In genomic region chr14:57787406-57787805, GRCm38 (mm10) we compare ENCODE assay signal across 27 mouse cellular contexts. TPM values are rescaled to one million over a fixed set of nuclear protein-coding genes. Genes with fewer than 3 reads are reported as not detected.
DNase-seq lines count a peak whose midpoint lies in the region; ATAC-seq and TF ChIP-seq lines count a peak whose summit lies in the region.
"Had no signal": no experiment of that assay in that cellular context is flagged by ENCODE, and none has a peak within 500 bp of the region (broad histone marks: within the 10 kb centered on the region; RNA-seq: fewer than 3 reads in every experiment).

No protein-coding gene starts in this region.

- 47% methylated on average over 4 of the region's 4 CpGs for WGBS in lung, embryonic 14.5 days
- 59% methylated on average over 4 of the region's 4 CpGs for WGBS in forebrain, embryonic 15.5 days

- H3K4me2 ChIP-seq in lung, embryonic 14.5 days, result no peak overlapping the region
- H3K4me2 ChIP-seq in forebrain, embryonic 15.5 days (replicated peaks), result no peak overlapping the region
- H3K4me2 ChIP-seq: embryonic facial prominence, embryonic 15.5 days; heart, embryonic 13.5 days; hindbrain, embryonic 12.5 days had no signal

- no peaks in the 10 kb centered on the region for H3K9me3 ChIP-seq in lung, embryonic 14.5 days (ENCODE audit: low read depth, low read length)
- H3K9me3 ChIP-seq in forebrain, embryonic 15.5 days, result no peaks in the 10 kb centered on the region
- H3K9me3 ChIP-seq: embryonic facial prominence, embryonic 15.5 days; heart, embryonic 13.5 days; hindbrain, embryonic 12.5 days had no signal

- no peak overlapping the region for H3K4me3 ChIP-seq in lung, embryonic 14.5 days (ENCODE audit: low read depth, low read length)
- no peak overlapping the region for H3K4me3 ChIP-seq in forebrain, embryonic 15.5 days
- H3K4me3 ChIP-seq: embryonic facial prominence, embryonic 15.5 days; erythroblast, embryonic 14.5 days; heart, embryonic 13.5 days; hindbrain, embryonic 12.5 days had no signal

- H3K27me3 ChIP-seq in lung, embryonic 14.5 days (ENCODE audit: insufficient read depth, low read length), result no peaks in the 10 kb centered on the region
- H3K27me3 ChIP-seq in forebrain, embryonic 15.5 days, result no peaks in the 10 kb centered on the region
- H3K27me3 ChIP-seq: CH12.LX; embryonic facial prominence, embryonic 15.5 days; heart, embryonic 13.5 days; hindbrain, embryonic 12.5 days had no signal

- peak; percentile 8 for DNase-seq in gastrocnemius, postnatal 10 days
- no peak for DNase-seq in gastrocnemius, postnatal 25 days
- DNase-seq in lung, embryonic 14.5 days, result peak; percentile 10
- DNase-seq in lung, postnatal 4 days, result no peak
- DNase-seq in MN1 (ENCODE audit: low spot score), result peak; percentile 31
- DNase-seq in fibroblast of lung, adult 2 months (ENCODE audit: low read depth), result peak; percentile 27
- DNase-seq: adrenal gland, postnatal 10 days; cerebellum, adult 2 months; cerebellum, postnatal 14 days; embryo, embryonic 11 days; gastrocnemius, postnatal 14 days; heart, postnatal 4 days had no signal

- H3K27ac ChIP-seq in lung, embryonic 14.5 days (ENCODE audit: low read depth), result no peak overlapping the region
- H3K27ac ChIP-seq in forebrain, embryonic 15.5 days (replicated peaks), result no peak overlapping the region
- H3K27ac ChIP-seq: embryonic facial prominence, embryonic 15.5 days; heart, embryonic 13.5 days; hindbrain, embryonic 12.5 days had no signal

- no peaks in the 10 kb centered on the region for H3K36me3 ChIP-seq in lung, embryonic 14.5 days (ENCODE audit: insufficient read depth)
- no peaks in the 10 kb centered on the region for H3K36me3 ChIP-seq in forebrain, embryonic 15.5 days
- H3K36me3 ChIP-seq: embryonic facial prominence, embryonic 15.5 days; heart, embryonic 13.5 days; hindbrain, embryonic 12.5 days had no signal

- TF ChIP-seq CTCF in lung, embryonic 14.5 days (IDR thresholded peaks at IDR 0.05; ENCODE audit: low read depth), result no peak

- ATAC-seq in lung, embryonic 14.5 days (ENCODE audit: insufficient read depth), result no peak
- no peak for ATAC-seq in forebrain, embryonic 15.5 days (replicated peaks)
- ATAC-seq: forebrain, embryonic 16.5 days; hindbrain, embryonic 16.5 days; inflammation-experienced regulatory T-cells, adult 6 months had no signal

- no peak overlapping the region for H3K9ac ChIP-seq in lung, embryonic 14.5 days
- H3K9ac ChIP-seq in forebrain, embryonic 15.5 days (replicated peaks), result no peak overlapping the region
- H3K9ac ChIP-seq: embryonic facial prominence, embryonic 15.5 days; heart, embryonic 13.5 days; hindbrain, embryonic 12.5 days had no signal

- no peaks in the 10 kb centered on the region for H3K4me1 ChIP-seq in lung, embryonic 14.5 days (ENCODE audit: insufficient read depth)
- H3K4me1 ChIP-seq in forebrain, embryonic 15.5 days, result no peaks in the 10 kb centered on the region
- H3K4me1 ChIP-seq: embryonic facial prominence, embryonic 15.5 days; hindbrain, embryonic 12.5 days had no signal

RNA-seq across cellular contexts. Expression of gene Sap18, which starts 10.6 kb away (rescaled TPM):
- total RNA-seq in gastrocnemius, postnatal 10 days (2021), result 10 to 100 TPM; 54.2 to 56.0 TPM
- total RNA-seq in gastrocnemius, postnatal 25 days (2021), result 10 to 100 TPM; 32.1 to 35.6 TPM
- polyA plus RNA-seq in lung, embryonic 14.5 days (2014; fragmentation: Nextera tagmentation; extraction: Ambion mirVana), result 20.1 and 28.3 TPM in 2 replicates
- polyA plus RNA-seq in forebrain, embryonic 15.5 days (2015; fragmentation: Nextera tagmentation; extraction: Ambion mirVana), result 22.8 and 24.5 TPM in 2 replicates

RNA-seq across cellular contexts. Expression of gene Lats2, which starts 29.2 kb away (rescaled TPM):
- 10 to 100 TPM; 21.7 to 26.7 TPM for total RNA-seq in gastrocnemius, postnatal 10 days (2021)
- 10 to 100 TPM; 13.6 to 19.8 TPM for total RNA-seq in gastrocnemius, postnatal 25 days (2021)
- polyA plus RNA-seq in lung, embryonic 14.5 days (2014; fragmentation: Nextera tagmentation; extraction: Ambion mirVana), result 25.1 and 28.9 TPM in 2 replicates
- 8.0 TPM in 2 replicates for polyA plus RNA-seq in forebrain, embryonic 15.5 days (2015; fragmentation: Nextera tagmentation; extraction: Ambion mirVana)

RNA-seq across cellular contexts. Expression of gene Ska3, which starts 38.6 kb away (rescaled TPM):
- total RNA-seq in gastrocnemius, postnatal 10 days (2021), result 1 to 10 TPM; 2.3 to 3.0 TPM
- under 1 TPM in 1 of 2 experiments, not detected in 1; 0.16 TPM for total RNA-seq in gastrocnemius, postnatal 25 days (2021)
- polyA plus RNA-seq in lung, embryonic 14.5 days (2014; fragmentation: Nextera tagmentation; extraction: Ambion mirVana), result 50.1 and 51.8 TPM in 2 replicates
- 19.3 and 19.8 TPM in 2 replicates for polyA plus RNA-seq in forebrain, embryonic 15.5 days (2015; fragmentation: Nextera tagmentation; extraction: Ambion mirVana)

RNA-seq across cellular contexts. Expression of gene Mrpl57, which starts 38.6 kb away (rescaled TPM):
- 10 to 100 TPM; 65.1 to 77.2 TPM for total RNA-seq in gastrocnemius, postnatal 10 days (2021)
- 10 to 100 TPM; 62.0 to 66.1 TPM for total RNA-seq in gastrocnemius, postnatal 25 days (2021)
- 145 and 158 TPM in 2 replicates for polyA plus RNA-seq in lung, embryonic 14.5 days (2014; fragmentation: Nextera tagmentation; extraction: Ambion mirVana)
- 130 TPM in 2 replicates for polyA plus RNA-seq in forebrain, embryonic 15.5 days (2015; fragmentation: Nextera tagmentation; extraction: Ambion mirVana)

RNA-seq across cellular contexts. Expression of gene Gm49361, which starts 41.5 kb away (rescaled TPM):
- total RNA-seq in gastrocnemius, postnatal 10 days (2021), result not detected
- total RNA-seq in gastrocnemius, postnatal 25 days (2021), result under 1 TPM in 1 of 2 experiments, not detected in 1; 0.51 TPM
- polyA plus RNA-seq in lung, embryonic 14.5 days (2014; fragmentation: Nextera tagmentation; extraction: Ambion mirVana), result not detected in 2 replicates
- polyA plus RNA-seq in forebrain, embryonic 15.5 days (2015; fragmentation: Nextera tagmentation; extraction: Ambion mirVana), result not detected in 2 replicates
- total RNA-seq: CH12.LX; common myeloid progenitor, adult 5-6 weeks; granulocyte monocyte progenitor cell, adult 5-6 weeks had no signal
- polyA plus RNA-seq: cerebellum, adult 2 months; embryonic facial prominence, embryonic 11.5 days; embryonic facial prominence, embryonic 15.5 days; forebrain, embryonic 11.5 days; forebrain, embryonic 16.5 days; frontal cortex, adult 2 months; heart, embryonic 13.5 days; heart, postnatal 0 days; hindbrain, embryonic 12.5 days; hindbrain, embryonic 16.5 days; inflammation-experienced regulatory T-cells, adult 6 months had no signal

Comparison
In these comparisons a context has a peak if more than half of its experiments do, and no peak if none do; other contexts are left out.
1. DNase-seq: peak in gastrocnemius, postnatal 10 days (single experiment), lung, embryonic 14.5 days (single experiment), MN1 (single experiment) and fibroblast of lung, adult 2 months (single experiment); none in gastrocnemius, postnatal 25 days (single experiment) and lung, postnatal 4 days (0 of 2).